ENCODE assay signal across 10 mouse cellular contexts in genomic region chr11:50215633-50216032, GRCm38 (mm10). TPM values are rescaled to one million over a fixed set of nuclear protein-coding genes. Genes with fewer than 3 reads are reported as not detected.
DNase-seq lines count a peak whose midpoint lies in the region; ATAC-seq lines count a peak whose summit lies in the region.
"Had no signal": no experiment of that assay in that cellular context is flagged by ENCODE, and none has a peak within 500 bp of the region (broad histone marks: within the 10 kb centered on the region; RNA-seq: fewer than 3 reads in every experiment).

No protein-coding gene starts in this region.

- H3K4me3 ChIP-seq in heart, embryonic 16.5 days (ENCODE audit: low read length) = no peak overlapping the region
- no peak overlapping the region for H3K4me3 ChIP-seq in midbrain, embryonic 15.5 days
- H3K4me3 ChIP-seq in midbrain, embryonic 10.5 days = no peak overlapping the region
- H3K4me3 ChIP-seq in limb, embryonic 13.5 days = 0 out of 2 replicates have a peak overlapping the region, but pooled peaks have one; percentile 5
- H3K4me3 ChIP-seq in neural tube, embryonic 15.5 days (replicated peaks) = no peak overlapping the region
- H3K4me3 ChIP-seq: midbrain, embryonic 12.5 days had no signal

- no peaks in the 10 kb centered on the region for H3K36me3 ChIP-seq in heart, embryonic 16.5 days (ENCODE audit: control insufficient read depth, insufficient read depth)
- no peaks in the 10 kb centered on the region for H3K36me3 ChIP-seq in midbrain, embryonic 15.5 days (replicated peaks)
- no peaks in the 10 kb centered on the region for H3K36me3 ChIP-seq in midbrain, embryonic 10.5 days
- H3K36me3 ChIP-seq in limb, embryonic 13.5 days = no peaks in the 10 kb centered on the region
- H3K36me3 ChIP-seq in neural tube, embryonic 15.5 days = no peaks in the 10 kb centered on the region
- H3K36me3 ChIP-seq: midbrain, embryonic 12.5 days had no signal

- peak overlapping the region; percentile 36 for H3K4me2 ChIP-seq in heart, embryonic 16.5 days (ENCODE audit: low read depth, low read length)
- peak overlapping the region; percentile 19; the same call in 1 of the 2 replicates for H3K4me2 ChIP-seq in midbrain, embryonic 15.5 days
- H3K4me2 ChIP-seq in limb, embryonic 13.5 days (replicated peaks) = peak overlapping the region; percentile 50
- peak overlapping the region; percentile 35 for H3K4me2 ChIP-seq in neural tube, embryonic 15.5 days
- H3K4me2 ChIP-seq: midbrain, embryonic 12.5 days had no signal

- no peak for ATAC-seq in heart, embryonic 16.5 days (replicated peaks; ENCODE audit: extremely low read depth, insufficient read depth, low FRiP score)
- no peak for ATAC-seq in midbrain, embryonic 15.5 days (replicated peaks)
- ATAC-seq in limb, embryonic 13.5 days (ENCODE audit: low FRiP score, low read depth) = no peak
- no peak for ATAC-seq in neural tube, embryonic 15.5 days (ENCODE audit: low FRiP score)

- no peak for DNase-seq in heart, adult 8-10 months (ENCODE audit: low spot score)
- no peak for DNase-seq in midbrain, embryonic 10.5 days (ENCODE audit: low spot score)
- DNase-seq in thymus, postnatal 36 days = no peak
- DNase-seq: adrenal gland, adult 8-10 months; kidney, adult 8-10 months had no signal

- WGBS in heart, embryonic 16.5 days = 19% methylated on average over 9 of the region's 9 CpGs
- WGBS in midbrain, embryonic 15.5 days = 24% methylated on average over 9 of the region's 9 CpGs
- WGBS in midbrain, embryonic 10.5 days = 21% methylated on average over 9 of the region's 9 CpGs
- WGBS in limb, embryonic 13.5 days = 12% methylated on average over 9 of the region's 9 CpGs
- WGBS in neural tube, embryonic 15.5 days = 27% methylated on average over 9 of the region's 9 CpGs

- H3K27me3 ChIP-seq in heart, embryonic 16.5 days (ENCODE audit: control insufficient read depth, insufficient read depth, low read length) = no peaks in the 10 kb centered on the region
- no peaks in the 10 kb centered on the region for H3K27me3 ChIP-seq in midbrain, embryonic 15.5 days (replicated peaks)
- H3K27me3 ChIP-seq in midbrain, embryonic 10.5 days (ENCODE audit: low read depth, poor library complexity, severe bottlenecking) = no peaks in the 10 kb centered on the region
- no peaks in the 10 kb centered on the region for H3K27me3 ChIP-seq in limb, embryonic 13.5 days
- no peaks in the 10 kb centered on the region for H3K27me3 ChIP-seq in neural tube, embryonic 15.5 days (replicated peaks)

- no peaks in the 10 kb centered on the region for H3K9me3 ChIP-seq in heart, embryonic 16.5 days (replicated peaks; ENCODE audit: control insufficient read depth, low read length)
- no peaks in the 10 kb centered on the region for H3K9me3 ChIP-seq in midbrain, embryonic 15.5 days
- H3K9me3 ChIP-seq in midbrain, embryonic 10.5 days (replicated peaks) = no peaks in the 10 kb centered on the region
- H3K9me3 ChIP-seq in limb, embryonic 13.5 days = no peaks in the 10 kb centered on the region
- H3K9me3 ChIP-seq in neural tube, embryonic 15.5 days (replicated peaks) = no peaks in the 10 kb centered on the region
- H3K9me3 ChIP-seq: midbrain, embryonic 12.5 days had no signal

- H3K9ac ChIP-seq in heart, embryonic 16.5 days (ENCODE audit: low read length) = no peak overlapping the region
- no peak overlapping the region for H3K9ac ChIP-seq in midbrain, embryonic 15.5 days
- 0 out of 2 replicates have a peak overlapping the region, but pooled peaks have one; percentile 25 for H3K9ac ChIP-seq in limb, embryonic 13.5 days
- H3K9ac ChIP-seq in neural tube, embryonic 15.5 days (replicated peaks) = 0 out of 2 replicates have a peak overlapping the region, but pooled peaks have one; percentile 21
- H3K9ac ChIP-seq: midbrain, embryonic 12.5 days had no signal

- H3K4me1 ChIP-seq in heart, embryonic 16.5 days (ENCODE audit: control insufficient read depth, insufficient read depth, low read length) = peaks cover 33% of the 10 kb centered on the region
- H3K4me1 ChIP-seq in midbrain, embryonic 15.5 days = peaks cover 25% of the 10 kb centered on the region
- H3K4me1 ChIP-seq in midbrain, embryonic 10.5 days = peaks cover 34% of the 10 kb centered on the region
- H3K4me1 ChIP-seq in limb, embryonic 13.5 days = peaks cover 28% of the 10 kb centered on the region
- peaks cover 32% of the 10 kb centered on the region for H3K4me1 ChIP-seq in neural tube, embryonic 15.5 days

- H3K27ac ChIP-seq in heart, embryonic 16.5 days (ENCODE audit: low read length) = no peak overlapping the region
- H3K27ac ChIP-seq in midbrain, embryonic 15.5 days = 0 out of 2 replicates have a peak overlapping the region, but pooled peaks have one; percentile 22
- no peak overlapping the region for H3K27ac ChIP-seq in midbrain, embryonic 10.5 days (replicated peaks)
- H3K27ac ChIP-seq in limb, embryonic 13.5 days = no peak overlapping the region
- peak overlapping the region; percentile 48; the same call in 1 of the 2 replicates for H3K27ac ChIP-seq in neural tube, embryonic 15.5 days (replicated peaks)
- H3K27ac ChIP-seq: midbrain, embryonic 12.5 days had no signal

RNA-seq across cellular contexts. Expression of gene Mgat4b, which starts 4.9 kb away (rescaled TPM):
- polyA plus RNA-seq in heart, embryonic 16.5 days (2015; fragmentation: Nextera tagmentation; extraction: Ambion mirVana) = 11.8 and 29.2 TPM in 2 replicates
- 10 to 100 TPM; 68.4 to 90.0 (median 76.3) TPM for total RNA-seq in heart, adult 8-10 months (2022)
- 54.6 and 57.9 TPM in 2 replicates for polyA plus RNA-seq in midbrain, embryonic 15.5 days (2015; fragmentation: Nextera tagmentation; extraction: Ambion mirVana)
- 12.1 and 18.1 TPM in 2 replicates for polyA plus RNA-seq in midbrain, embryonic 10.5 days (2016; fragmentation: Nextera tagmentation; extraction: Ambion mirVana)
- polyA plus RNA-seq in limb, embryonic 13.5 days (2015; fragmentation: Nextera tagmentation; extraction: Ambion mirVana) = 17.1 and 20.5 TPM in 2 replicates
- 50.2 and 63.8 TPM in 2 replicates for polyA plus RNA-seq in neural tube, embryonic 15.5 days (2015; fragmentation: Nextera tagmentation; extraction: Ambion mirVana)

RNA-seq across cellular contexts. Expression of gene Sqstm1, which starts 5.0 kb away (rescaled TPM):
- 261 and 264 TPM in 2 replicates for polyA plus RNA-seq in heart, embryonic 16.5 days (2015; fragmentation: Nextera tagmentation; extraction: Ambion mirVana)
- total RNA-seq in heart, adult 8-10 months (2022) = 100 to 1,000 TPM; 431 to 551 (median 475) TPM
- 392 and 438 TPM in 2 replicates for polyA plus RNA-seq in midbrain, embryonic 15.5 days (2015; fragmentation: Nextera tagmentation; extraction: Ambion mirVana)
- 136 and 165 TPM in 2 replicates for polyA plus RNA-seq in midbrain, embryonic 10.5 days (2016; fragmentation: Nextera tagmentation; extraction: Ambion mirVana)
- polyA plus RNA-seq in limb, embryonic 13.5 days (2015; fragmentation: Nextera tagmentation; extraction: Ambion mirVana) = 214 TPM in 2 replicates
- polyA plus RNA-seq in neural tube, embryonic 15.5 days (2015; fragmentation: Nextera tagmentation; extraction: Ambion mirVana) = 421 and 450 TPM in 2 replicates

RNA-seq across cellular contexts. Expression of gene Ltc4s, which starts 22.8 kb away (rescaled TPM):
- polyA plus RNA-seq in heart, embryonic 16.5 days (2015; fragmentation: Nextera tagmentation; extraction: Ambion mirVana) = 1.5 and 2.3 TPM in 2 replicates
- total RNA-seq in heart, adult 8-10 months (2022) = 10 to 100 TPM in 1 of 4 experiments, 1 to 10 TPM in 3; 4.7 to 11.8 (median 6.6) TPM
- polyA plus RNA-seq in midbrain, embryonic 15.5 days (2015; fragmentation: Nextera tagmentation; extraction: Ambion mirVana) = 1.9 and 2.3 TPM in 2 replicates
- 0.75 and 1.2 TPM in 2 replicates for polyA plus RNA-seq in midbrain, embryonic 10.5 days (2016; fragmentation: Nextera tagmentation; extraction: Ambion mirVana)
- polyA plus RNA-seq in limb, embryonic 13.5 days (2015; fragmentation: Nextera tagmentation; extraction: Ambion mirVana) = 0.79 and 1.3 TPM in 2 replicates
- polyA plus RNA-seq in neural tube, embryonic 15.5 days (2015; fragmentation: Nextera tagmentation; extraction: Ambion mirVana) = 2.9 and 3.7 TPM in 2 replicates

RNA-seq across cellular contexts. Expression of gene Mrnip, which starts 41.4 kb away (rescaled TPM):
- polyA plus RNA-seq in heart, embryonic 16.5 days (2015; fragmentation: Nextera tagmentation; extraction: Ambion mirVana) = 9.4 and 9.6 TPM in 2 replicates
- 1 to 10 TPM; 1.6 to 3.5 (median 2.7) TPM for total RNA-seq in heart, adult 8-10 months (2022)
- 38.1 and 39.3 TPM in 2 replicates for polyA plus RNA-seq in midbrain, embryonic 15.5 days (2015; fragmentation: Nextera tagmentation; extraction: Ambion mirVana)
- polyA plus RNA-seq in midbrain, embryonic 10.5 days (2016; fragmentation: Nextera tagmentation; extraction: Ambion mirVana) = 23.4 and 23.8 TPM in 2 replicates
- polyA plus RNA-seq in limb, embryonic 13.5 days (2015; fragmentation: Nextera tagmentation; extraction: Ambion mirVana) = 18.0 and 18.7 TPM in 2 replicates
- 34.2 and 36.7 TPM in 2 replicates for polyA plus RNA-seq in neural tube, embryonic 15.5 days (2015; fragmentation: Nextera tagmentation; extraction: Ambion mirVana)

Comparison
In these comparisons a context has a peak if more than half of its experiments do, and no peak if none do; other contexts are left out.
1. H3K27ac ChIP-seq: peak in midbrain, embryonic 15.5 days (single experiment) and neural tube, embryonic 15.5 days (single experiment); none in heart, embryonic 16.5 days (single experiment), midbrain, embryonic 10.5 days (single experiment) and limb, embryonic 13.5 days (single experiment).
2. H3K9ac ChIP-seq: peak in limb, embryonic 13.5 days (single experiment) and neural tube, embryonic 15.5 days (single experiment); none in heart, embryonic 16.5 days (single experiment) and midbrain, embryonic 15.5 days (single experiment).
3. Peak in every context shown above with its lines, with median percentiles within 50 percentile points of each other: H3K4me2 ChIP-seq.